Mouse (Mus musculus) natural killer cell, adult 2 months (primary cell): ENCODE measurements around the gene Gm49601.

Experiments
- DNase-seq, 2 experiments: peaks; one replicate each; pipeline ENCODE4 v3.0.0; 2022; ENCODE audit warnings: low spot score in 2 of 2

The Gm49601 gene

GRCm38 (mm10) chr16:18608226-18608625 lies 18.0 kb downstream of the Gm49601 start:
- DNase-seq = no peak

DNA sequence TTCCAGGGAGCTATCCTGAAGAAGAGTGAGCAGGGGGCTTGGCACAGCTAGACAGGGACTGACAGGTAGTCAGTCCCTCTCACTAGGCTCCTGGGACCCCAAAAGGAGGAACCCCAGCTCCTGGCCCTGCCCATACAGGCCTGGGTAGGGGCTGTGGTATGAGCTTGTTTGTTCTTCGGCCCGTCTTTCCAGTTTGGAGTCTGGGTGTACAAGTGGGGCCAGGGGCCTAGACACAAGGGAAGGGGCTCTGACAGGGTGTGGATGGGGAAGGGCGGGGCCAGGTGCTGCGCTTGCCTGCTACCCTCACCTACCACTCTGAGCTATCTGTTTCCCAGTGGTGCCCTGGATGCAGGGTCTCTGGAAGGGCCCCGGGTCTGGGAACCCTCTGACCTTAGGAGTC lies 20.5 kb downstream of the Gm49601 start:
- DNase-seq = no peak

- no peak for DNase-seq
These were observed 21.9 kb downstream of the Gm49601 start for GRCm38 (mm10) chr16:18604267-18604701.

DNA sequence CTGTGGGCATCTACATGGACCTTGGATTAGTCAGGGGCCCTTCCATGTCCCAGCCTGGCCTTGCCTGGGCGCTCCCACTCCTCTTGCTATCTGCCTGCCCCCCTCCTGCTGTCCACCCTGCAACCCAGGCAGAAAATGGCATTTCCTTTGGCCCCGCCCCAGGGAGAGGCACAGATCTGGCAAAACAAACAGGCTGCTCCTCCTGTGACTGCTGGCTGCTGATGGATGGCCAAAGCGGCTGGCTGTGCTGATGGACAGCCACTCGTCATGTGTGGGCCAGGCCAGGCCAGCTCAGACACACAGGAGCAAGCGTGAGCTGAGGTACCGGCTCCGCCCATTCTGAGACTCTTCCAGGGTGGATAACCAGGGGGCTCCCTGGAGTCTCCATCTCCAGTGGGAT lies 24.8 kb downstream of the Gm49601 start:
- no peak for DNase-seq

DNA sequence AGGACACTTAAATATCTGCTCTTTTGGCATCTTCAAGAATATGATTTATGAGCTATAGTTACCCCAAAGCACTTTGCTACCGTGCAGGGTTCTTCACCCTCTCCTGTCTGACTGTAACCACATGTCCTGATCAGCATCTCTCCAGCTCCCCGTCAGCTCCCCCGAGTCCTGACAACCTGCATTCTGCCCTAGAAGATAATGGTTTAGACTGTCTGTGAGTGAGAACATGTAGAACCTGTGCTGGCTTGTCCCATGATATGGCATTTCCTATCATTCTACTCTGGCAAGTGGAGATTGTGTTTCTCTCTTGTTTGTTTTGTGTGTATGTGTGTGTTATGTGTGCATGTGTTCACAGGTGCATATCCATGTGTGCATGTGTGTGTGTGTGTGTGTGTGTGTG lies 28.2 kb downstream of the Gm49601 start:
- DNase-seq = no peak

DNA sequence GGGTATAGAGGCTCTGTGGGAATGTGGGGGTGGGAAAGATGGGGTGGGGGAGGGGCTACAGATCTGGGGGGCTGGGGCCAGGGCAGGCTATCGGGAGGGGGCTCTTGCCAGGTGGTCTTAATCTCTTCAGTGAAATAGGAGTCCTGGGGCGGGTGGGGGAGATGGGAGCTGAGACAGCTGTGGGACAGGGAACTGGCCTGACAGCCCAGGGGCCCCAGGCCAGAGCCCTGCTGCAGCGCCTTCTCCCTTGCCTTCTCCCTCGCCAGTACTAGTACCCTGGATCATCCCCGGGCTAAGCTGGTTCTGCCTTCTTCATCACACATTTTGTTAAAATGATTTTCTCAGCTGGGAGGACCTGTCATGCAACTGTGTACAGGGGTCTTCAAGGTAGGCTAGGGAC lies 30.0 kb downstream of the Gm49601 start:
- DNase-seq = no peak

DNA sequence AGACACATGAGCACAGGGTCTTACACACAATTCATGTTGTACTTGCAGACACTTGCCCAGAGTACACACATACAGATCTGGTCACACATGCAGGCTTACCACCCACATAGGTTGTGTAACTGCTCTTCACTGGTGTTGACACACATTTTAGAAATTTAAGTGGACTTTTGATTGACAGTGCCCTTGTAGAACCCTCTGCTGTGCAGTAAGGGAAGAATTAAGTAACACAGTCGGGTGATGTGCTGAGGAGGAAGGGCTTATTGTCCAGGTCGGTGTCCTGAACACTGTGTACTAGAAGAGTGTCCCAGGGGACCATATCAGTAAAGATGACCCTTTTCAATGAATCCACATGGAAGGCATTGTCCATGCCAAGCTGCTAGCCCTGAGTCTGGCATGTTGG lies 32.3 kb downstream of the Gm49601 start:
- DNase-seq = no peak

DNA sequence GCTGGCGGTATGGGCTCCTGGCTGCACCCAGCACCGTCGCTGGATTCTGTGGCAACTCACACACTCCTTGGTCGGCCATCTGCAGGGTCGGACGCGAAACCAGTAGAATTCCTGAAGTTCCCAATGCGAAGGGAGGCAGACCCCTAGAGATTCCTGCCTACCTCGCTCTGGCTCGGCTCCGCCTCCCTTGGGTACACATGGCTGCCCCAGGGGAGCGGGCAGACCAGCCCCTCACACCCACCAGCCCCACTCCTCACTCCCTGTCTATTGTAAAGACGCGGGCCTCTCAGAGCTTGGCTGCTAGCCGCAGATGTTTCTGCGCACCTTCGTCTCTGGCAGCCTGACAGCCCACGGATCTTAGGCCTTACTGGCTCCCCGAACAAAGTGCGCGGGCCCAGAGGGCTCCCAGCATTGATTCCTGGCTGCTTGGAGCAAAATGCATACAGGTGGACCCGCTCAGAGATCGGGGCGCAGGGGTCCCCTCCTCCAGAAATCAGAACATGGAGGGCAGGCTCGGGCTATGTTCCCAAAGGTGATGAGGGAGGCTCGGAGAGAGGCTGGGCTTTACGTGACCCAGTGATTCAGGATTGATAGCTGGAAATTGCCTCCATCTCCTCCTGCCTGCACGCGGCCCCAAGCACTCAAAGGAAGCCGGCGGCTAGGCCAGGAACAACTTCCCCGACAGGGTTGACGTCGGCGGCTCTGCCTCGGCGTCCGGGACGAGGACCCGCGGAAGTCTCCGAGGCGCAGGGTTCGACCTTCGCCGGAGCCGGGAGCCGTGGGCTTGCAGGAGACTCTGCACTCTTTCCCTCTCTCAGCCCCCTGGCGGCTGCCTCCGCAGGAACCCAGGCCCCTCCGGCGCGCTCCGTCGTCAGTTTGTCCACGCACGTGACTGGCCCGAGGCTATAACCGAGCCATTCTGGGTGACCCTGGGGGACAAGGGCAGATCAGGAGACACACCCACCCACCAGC lies 34.9 kb downstream of the Gm49601 start:
- DNase-seq = no peak

DNA sequence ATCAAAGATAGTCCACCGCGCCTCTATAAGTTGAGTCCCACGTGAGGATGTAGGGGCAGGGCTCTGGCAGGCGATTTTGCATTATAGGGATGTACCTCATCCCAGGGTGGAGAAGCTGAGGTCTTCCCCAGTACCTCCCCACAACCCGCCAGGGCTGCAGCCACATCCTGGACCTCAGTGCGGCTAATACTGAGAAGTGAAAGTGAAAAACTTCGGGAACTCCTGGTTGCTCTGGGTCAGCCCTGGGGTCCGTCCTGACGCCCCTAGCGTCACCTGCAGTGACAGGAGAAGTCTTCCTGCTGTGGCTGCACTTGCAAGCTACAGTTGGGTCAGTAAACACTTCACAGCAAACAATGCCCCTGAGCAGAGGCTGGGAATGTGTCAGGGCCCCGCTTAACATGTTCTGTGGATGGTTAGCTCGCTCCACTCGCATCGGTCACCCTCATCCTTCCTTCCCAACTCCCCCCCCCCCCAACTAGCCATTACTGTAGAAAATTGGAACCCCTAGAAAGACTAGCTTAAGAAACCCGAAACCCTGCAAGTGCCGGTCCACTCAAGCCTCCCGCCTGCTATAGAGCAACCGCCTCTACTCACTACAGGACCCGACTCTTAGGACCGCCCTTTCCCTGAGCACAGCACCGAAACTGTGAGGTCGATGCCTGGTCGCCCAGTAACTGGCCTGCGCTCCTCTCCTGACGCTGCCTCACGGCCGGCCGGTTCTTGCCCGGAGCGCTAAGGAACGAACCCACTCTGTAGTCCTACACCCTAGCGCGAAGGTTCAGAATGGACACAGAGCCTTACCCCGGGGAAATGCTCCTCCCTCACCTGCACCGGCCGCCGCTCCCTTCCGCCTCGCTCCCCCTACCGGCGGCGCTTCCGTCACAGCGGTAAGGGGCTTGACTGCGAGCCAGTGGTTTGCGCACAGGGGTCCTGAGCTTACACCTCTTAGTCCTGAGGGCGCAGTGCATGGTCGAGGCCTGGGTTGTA lies 36.1 kb downstream of the Gm49601 start, which contains the start of gene Tbx1:
Gene Tbx1 (minus strand): TSS at position 868 of the 987 bp plus-strand sequence.
- peak in 1 of 2 experiments; percentile 18 for DNase-seq

GRCm38 (mm10) chr16:18589080-18589621 lies 37.1 kb downstream of the Gm49601 start:
- no peak for DNase-seq

- no peak for DNase-seq
These were observed 37.5 kb downstream of the Gm49601 start for GRCm38 (mm10) chr16:18588738-18589055.

DNA sequence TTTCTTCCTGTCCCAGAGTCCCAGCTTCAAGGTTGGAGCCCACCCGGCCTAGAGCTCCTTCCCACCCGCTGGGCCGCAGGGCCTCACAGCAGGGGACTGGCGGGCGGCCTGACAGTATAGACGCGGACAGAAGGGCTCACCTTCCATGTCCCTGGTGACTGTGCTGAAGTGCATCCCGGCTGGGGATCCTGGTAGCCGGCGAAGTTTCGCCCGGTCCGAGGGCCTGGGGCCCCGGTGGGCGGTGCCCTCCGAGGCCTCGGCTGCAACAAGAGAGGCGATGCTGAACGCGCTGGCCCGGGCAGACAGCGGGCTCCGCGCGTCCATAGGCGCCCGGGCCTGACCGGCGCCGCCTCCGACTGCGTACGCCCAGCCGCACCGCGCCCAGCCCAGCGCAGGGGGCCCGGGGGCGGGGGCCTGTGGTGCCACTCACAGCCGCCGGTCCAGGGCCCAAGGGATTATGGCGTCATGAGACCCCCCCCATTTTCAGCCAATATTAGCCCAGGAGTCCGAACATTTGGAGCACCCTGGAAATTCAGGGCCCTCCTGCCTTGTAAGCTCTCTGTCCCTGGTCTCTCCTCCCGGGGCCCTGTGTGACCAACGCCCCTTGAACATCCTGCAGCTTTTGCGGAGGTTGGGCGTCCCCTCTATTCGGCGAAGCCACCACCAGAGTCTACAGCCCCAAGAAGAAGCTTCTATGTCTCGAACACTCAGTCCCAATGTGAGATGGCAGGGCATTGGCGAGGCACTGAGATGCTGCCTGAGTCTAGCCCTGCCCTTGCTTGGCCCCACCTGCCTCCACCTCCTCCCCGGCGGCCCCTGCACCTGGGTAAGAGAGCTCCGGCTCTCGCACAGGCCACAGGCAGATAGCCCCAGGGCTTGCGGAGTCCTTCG lies 38.1 kb downstream of the Gm49601 start:
- DNase-seq = no peak

DNA sequence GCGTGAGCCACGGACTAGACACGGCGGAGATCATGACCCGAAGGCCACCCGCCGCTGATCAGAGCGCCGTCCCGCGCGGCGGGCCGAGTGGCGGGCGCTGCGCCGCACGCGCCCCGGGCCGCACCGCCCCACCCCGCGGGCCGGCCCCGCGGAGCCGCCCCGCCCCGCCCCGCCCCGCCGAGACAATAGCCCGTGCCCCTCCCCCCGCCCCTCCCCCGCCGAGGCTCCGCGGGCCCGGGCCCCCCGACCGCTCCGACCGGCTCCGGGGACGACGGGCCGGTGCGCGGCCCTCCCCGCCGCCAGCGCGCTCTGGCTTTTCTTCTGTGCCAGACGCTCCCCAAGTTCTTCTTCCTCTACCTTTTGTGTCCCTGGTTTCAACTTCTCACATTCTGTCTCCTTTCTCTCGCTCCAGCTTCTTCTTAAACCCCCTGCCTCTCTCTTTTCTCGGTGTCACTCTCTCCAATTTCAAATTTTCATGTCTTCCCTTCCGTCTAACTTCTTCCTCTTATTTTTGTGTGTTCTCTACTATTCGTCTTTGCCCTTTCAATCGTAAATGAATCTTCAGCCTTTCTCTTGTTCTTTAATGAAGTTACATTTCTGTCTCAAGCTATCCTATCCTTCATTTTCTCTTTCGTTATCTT lies 39.2 kb downstream of the Gm49601 start:
- no peak for DNase-seq

DNA sequence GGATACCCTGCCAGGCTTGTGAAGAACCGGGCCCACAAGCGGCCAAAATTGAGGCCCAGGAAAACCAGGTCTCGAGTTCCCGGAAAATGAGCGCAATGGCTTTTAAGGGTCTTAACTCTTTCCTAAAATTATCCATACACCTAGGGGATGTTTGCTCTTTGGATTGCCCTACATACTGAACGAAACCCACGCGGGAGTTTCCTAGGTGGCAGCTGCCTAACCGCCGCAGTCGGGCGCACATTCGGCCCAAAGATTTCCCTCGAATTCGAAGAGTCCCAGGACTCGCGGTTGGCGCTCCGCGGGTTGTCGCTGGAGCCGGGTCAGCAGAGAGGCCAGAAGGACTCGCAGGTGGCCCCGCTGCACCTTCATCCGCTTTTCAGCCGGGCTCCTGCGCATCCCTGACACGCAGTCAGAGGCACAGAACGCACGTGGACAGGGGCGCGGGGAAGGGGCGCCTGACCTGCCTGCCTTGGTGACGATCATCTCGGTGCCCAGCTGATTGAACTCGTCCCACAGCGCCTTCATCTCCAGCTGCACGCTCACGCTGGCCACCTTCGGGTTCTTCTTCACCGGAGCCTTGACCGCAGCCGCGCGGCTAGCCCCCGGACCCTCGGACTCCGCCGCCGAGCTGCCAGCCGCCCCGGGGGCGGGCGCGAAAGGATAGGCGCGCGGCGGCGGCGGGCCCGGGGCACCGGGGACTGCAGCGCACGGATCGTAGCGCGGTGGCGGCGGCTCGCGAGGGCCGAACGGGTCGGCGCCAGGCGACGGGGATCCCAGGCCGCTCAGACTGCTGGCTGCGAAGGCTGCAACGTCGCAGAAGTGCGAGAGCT lies 39.9 kb downstream of the Gm49601 start:
- DNase-seq = no peak

GRCm38 (mm10) chr16:18585676-18586075 lies 40.6 kb downstream of the Gm49601 start:
- no peak for DNase-seq

- DNase-seq = no peak
These were observed 41.2 kb downstream of the Gm49601 start for GRCm38 (mm10) chr16:18584901-18585510.

DNA sequence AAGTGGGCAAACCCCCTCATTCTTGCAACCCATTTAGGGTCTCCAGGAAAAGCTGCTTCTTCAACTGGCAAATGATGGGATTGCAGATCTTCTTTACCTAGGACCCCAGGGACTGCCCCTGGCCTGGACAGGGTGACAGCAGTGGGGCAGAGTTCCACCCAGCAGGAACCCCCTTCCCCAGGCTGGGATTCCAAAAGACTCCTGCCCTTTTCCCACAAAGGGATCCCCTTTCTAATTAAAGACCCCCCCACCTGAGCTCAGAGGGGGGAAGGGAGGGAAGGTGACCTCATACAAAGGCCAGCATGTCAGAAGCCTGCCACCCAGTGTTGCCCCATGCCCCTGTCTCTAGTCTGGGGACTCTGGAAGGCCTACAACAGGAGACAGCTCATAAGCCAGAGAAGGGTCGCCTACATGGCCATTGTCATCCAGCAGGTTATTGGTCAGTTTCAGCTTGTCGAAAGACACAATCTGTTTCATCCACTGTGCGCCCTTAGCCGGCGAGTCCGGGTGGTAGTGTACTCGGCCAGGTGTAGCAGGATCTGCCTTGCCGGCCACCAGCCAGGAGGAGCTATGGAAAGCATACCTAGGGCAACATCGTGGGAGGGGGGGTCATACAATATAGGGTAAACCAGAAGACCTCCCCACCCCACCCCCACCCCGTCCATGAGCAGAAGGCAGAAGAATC lies 42.4 kb downstream of the Gm49601 start:
- DNase-seq = no peak

DNA sequence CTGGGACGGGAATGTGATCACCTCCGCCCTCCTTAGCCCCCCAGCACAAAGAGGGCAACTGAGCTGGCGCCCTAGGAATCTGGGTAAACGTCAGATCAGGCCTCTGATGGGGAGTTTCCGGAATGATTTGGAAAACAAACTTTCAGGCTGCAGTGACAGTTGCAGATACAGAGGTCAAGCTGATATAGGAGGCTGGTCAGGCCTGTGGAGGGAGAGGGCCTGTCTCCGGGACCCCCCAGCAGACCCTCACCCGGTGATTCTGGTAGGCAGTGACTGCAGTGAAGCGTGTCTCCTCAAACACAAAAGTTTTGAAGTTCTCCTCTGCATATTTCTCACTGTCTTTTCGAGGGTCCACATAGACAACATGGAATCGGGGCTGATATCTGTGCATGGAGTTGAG lies 43.1 kb downstream of the Gm49601 start:
- no peak for DNase-seq
